Mouse (Mus musculus): ENCODE results near the gene Fam219b. TPM values are rescaled to one million over a fixed set of nuclear protein-coding genes. Genes with fewer than 3 reads are reported as not detected.

Gene Fam219b
- total and polyA plus RNA-seq, 3 experiments = 8.1 to 12.2 (median 11.3) TPM

DNA sequence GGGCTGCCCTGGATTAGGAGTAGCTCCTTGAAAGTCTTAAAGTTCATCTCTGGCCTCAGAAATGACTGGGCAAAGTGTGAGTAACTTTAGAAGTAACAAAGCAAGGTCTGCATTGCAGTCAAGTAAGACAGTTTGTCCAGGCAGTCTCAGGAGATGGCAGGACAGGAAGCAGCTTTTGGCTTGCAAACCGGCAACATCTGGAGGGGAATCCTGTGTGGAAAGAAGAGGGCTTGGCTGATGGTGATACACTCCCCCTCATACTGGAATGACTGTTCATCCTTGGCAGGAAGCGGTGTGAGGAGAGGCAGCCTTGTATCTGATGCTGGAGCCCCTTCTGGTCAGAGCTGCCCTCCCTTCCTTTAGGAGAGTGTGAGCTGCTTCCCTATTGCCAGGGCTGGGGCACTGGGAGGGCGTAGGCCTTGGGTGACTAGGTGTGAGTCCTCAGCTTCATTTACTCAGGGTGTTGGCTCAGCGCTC is 25.6 kb downstream of the Fam219b start:
- Histone ChIP-seq H3K4me3 (ENCODE audit: low read depth, low read length) (no peak overlapping the region), H3K36me3 (replicated peaks) (peaks cover 46% of the 10 kb centered on the region), H3K4me1 (ENCODE audit: insufficient read depth, low read depth, low read length) (peaks cover 41% of the 10 kb centered on the region), H3K27me3 (ENCODE audit: insufficient read depth, low read length) (no peaks in the 10 kb centered on the region), H3K9me3 (replicated peaks) (no peaks in the 10 kb centered on the region)
- TF ChIP-seq GATA1 (IDR thresholded peaks at IDR 0.05; ENCODE audit: borderline replicate concordance, low read length) (no peak), GATA2 (IDR thresholded peaks at IDR 0.05; ENCODE audit: borderline replicate concordance, low read depth, low read length) (no peak), TAL1 (conservative IDR thresholded peaks at IDR 0.05; ENCODE audit: low read depth, low read length) (no peak), CTCF (IDR thresholded peaks at IDR 0.05; ENCODE audit: low read depth, low read length) (no peak), POLR2AphosphoS5 (IDR thresholded peaks at IDR 0.05; ENCODE audit: insufficient replicate concordance, low read depth, low read length) (no peak)
- DNase-seq (ENCODE audit: low spot score) (no peak), ATAC-seq (ENCODE audit: extremely low read depth, insufficient number of reproducible peaks, low FRiP score, poor library complexity, severe bottlenecking) (no peak)

DNA sequence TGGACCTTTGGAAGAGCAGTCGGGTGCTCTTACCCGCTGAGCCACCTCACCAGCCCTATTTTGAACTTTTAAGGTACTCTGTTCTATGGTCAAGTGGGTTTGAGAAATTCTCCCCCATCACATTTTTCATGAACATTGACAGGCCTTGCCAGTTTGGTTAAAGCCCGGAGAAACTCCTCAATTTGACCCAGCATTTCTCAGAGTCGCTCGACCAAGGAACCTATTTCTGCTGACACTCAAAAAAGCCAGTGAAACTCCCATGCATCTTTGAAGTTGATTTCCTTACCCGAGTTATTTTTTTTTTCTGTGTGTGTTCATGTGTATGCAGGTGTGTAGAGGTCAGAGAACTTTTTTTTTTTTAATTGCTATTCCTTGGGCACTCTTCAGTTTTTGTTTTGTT is 27.3 kb downstream of the Fam219b start:
- TF ChIP-seq CTCF (IDR thresholded peaks at IDR 0.05; ENCODE audit: low read depth, low read length) (no peak), POLR2AphosphoS5 (IDR thresholded peaks at IDR 0.05; ENCODE audit: insufficient replicate concordance, low read depth, low read length) (no peak), TAL1 (conservative IDR thresholded peaks at IDR 0.05; ENCODE audit: low read depth, low read length) (no peak), GATA1 (IDR thresholded peaks at IDR 0.05; ENCODE audit: borderline replicate concordance, low read length) (no peak), GATA2 (IDR thresholded peaks at IDR 0.05; ENCODE audit: borderline replicate concordance, low read depth, low read length) (no peak)
- ATAC-seq (ENCODE audit: extremely low read depth, insufficient number of reproducible peaks, low FRiP score, poor library complexity, severe bottlenecking) = no peak
- Histone ChIP-seq H3K9me3 (replicated peaks) (no peaks in the 10 kb centered on the region), H3K36me3 (replicated peaks) (peaks cover 62% of the 10 kb centered on the region), H3K4me1 (ENCODE audit: insufficient read depth, low read depth, low read length) (peaks cover 32% of the 10 kb centered on the region), H3K27me3 (ENCODE audit: insufficient read depth, low read length) (no peaks in the 10 kb centered on the region), H3K4me3 (ENCODE audit: low read depth, low read length) (no peak overlapping the region)
- no peak for DNase-seq (ENCODE audit: low spot score)

DNA sequence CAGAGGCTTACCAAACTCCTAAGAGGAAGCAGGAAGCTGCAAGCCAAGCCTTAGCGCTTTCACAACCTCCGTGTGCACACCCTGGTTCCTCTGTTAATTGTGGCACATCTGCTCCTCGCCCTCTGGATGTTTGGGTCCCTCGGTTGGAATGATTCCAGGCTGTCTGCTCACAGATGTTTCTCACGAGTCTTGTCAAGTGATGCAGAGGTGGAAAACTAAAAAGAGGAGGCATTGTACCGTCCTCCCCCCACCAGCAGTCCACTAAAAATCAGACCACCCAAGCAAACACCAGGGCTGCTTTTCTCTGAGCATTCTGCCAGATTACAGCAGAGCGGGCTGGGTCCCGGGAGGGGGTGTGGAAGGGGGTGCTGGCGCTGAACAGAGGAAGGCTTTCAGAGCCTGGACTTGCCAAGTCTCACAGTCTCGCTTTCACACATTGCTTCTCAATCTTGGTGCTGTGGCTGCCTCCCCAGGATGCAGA is 28.5 kb downstream of the Fam219b start:
- Histone ChIP-seq H3K36me3 (replicated peaks) (peaks cover 72% of the 10 kb centered on the region), H3K4me3 (ENCODE audit: low read depth, low read length) (no peak overlapping the region), H3K4me1 (ENCODE audit: insufficient read depth, low read depth, low read length) (peaks cover 27% of the 10 kb centered on the region), H3K27me3 (ENCODE audit: insufficient read depth, low read length) (no peaks in the 10 kb centered on the region), H3K9me3 (replicated peaks) (no peaks in the 10 kb centered on the region)
- no peak for ATAC-seq (ENCODE audit: extremely low read depth, insufficient number of reproducible peaks, low FRiP score, poor library complexity, severe bottlenecking)
- no peak for TF ChIP-seq GATA2 (IDR thresholded peaks at IDR 0.05; ENCODE audit: borderline replicate concordance, low read depth, low read length)
- DNase-seq (ENCODE audit: low spot score) = no peak

DNA sequence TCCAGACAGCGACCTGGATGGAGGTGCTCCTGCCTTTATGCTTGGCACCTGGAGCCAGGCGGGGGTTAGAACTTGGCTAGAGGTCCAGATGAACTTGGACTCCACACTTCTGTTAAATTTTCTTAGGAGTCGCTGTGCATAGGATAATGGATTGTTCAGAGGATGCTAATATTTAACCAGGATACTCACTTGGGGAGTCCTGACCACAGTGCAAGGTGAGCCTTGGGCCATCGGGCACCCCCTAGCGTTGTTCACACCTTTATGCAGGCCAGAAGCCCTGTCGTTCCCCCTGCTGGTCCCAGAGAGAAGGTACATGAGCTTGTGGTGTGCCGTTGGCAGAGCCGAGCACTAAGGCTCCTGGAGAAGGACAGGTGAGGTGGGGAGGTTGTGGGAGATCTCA is 29.5 kb downstream of the Fam219b start:
- DNase-seq (ENCODE audit: low spot score) (no peak), ATAC-seq (ENCODE audit: extremely low read depth, insufficient number of reproducible peaks, low FRiP score, poor library complexity, severe bottlenecking) (no peak)
- Histone ChIP-seq H3K4me3 (ENCODE audit: low read depth, low read length) (no peak overlapping the region), H3K4me1 (ENCODE audit: insufficient read depth, low read depth, low read length) (peaks cover 21% of the 10 kb centered on the region), H3K9me3 (replicated peaks) (no peaks in the 10 kb centered on the region), H3K36me3 (replicated peaks) (peaks cover 78% of the 10 kb centered on the region), H3K27me3 (ENCODE audit: insufficient read depth, low read length) (no peaks in the 10 kb centered on the region)
- TF ChIP-seq CTCF (IDR thresholded peaks at IDR 0.05; ENCODE audit: low read depth, low read length) (no peak), TAL1 (conservative IDR thresholded peaks at IDR 0.05; ENCODE audit: low read depth, low read length) (no peak), GATA2 (IDR thresholded peaks at IDR 0.05; ENCODE audit: borderline replicate concordance, low read depth, low read length) (no peak), GATA1 (IDR thresholded peaks at IDR 0.05; ENCODE audit: borderline replicate concordance, low read length) (no peak), POLR2AphosphoS5 (IDR thresholded peaks at IDR 0.05; ENCODE audit: insufficient replicate concordance, low read depth, low read length) (no peak)

DNA sequence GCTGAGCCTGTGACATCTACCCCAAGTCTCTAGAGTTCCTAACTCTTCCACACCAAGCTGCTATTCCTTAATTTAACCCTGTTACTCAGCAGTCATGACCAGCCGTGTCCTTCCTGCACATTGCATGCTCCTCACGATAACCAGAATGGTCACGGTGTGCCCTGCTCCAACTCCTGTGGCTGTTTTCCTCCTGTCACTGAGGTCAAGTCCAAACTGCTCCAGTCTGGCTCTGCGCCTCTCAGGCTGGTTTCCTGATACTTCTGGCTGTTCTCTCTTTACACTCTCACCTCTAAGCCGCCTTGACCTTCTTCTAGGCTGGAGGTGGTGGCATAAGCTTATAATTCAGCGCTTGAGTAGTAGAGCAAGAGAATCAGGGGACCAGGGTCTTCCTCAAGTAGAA is 31.2 kb downstream of the Fam219b start:
- ATAC-seq (ENCODE audit: extremely low read depth, insufficient number of reproducible peaks, low FRiP score, poor library complexity, severe bottlenecking) = no peak
- Histone ChIP-seq H3K4me1 (ENCODE audit: insufficient read depth, low read depth, low read length) (peaks cover 8% of the 10 kb centered on the region), H3K36me3 (replicated peaks) (peaks cover 81% of the 10 kb centered on the region), H3K9me3 (replicated peaks) (no peaks in the 10 kb centered on the region), H3K4me3 (ENCODE audit: low read depth, low read length) (no peak overlapping the region), H3K27me3 (ENCODE audit: insufficient read depth, low read length) (no peaks in the 10 kb centered on the region)
- TF ChIP-seq TAL1 (conservative IDR thresholded peaks at IDR 0.05; ENCODE audit: low read depth, low read length) (no peak), POLR2AphosphoS5 (IDR thresholded peaks at IDR 0.05; ENCODE audit: insufficient replicate concordance, low read depth, low read length) (no peak), GATA1 (IDR thresholded peaks at IDR 0.05; ENCODE audit: borderline replicate concordance, low read length) (no peak), CTCF (IDR thresholded peaks at IDR 0.05; ENCODE audit: low read depth, low read length) (no peak)
- DNase-seq (ENCODE audit: low spot score) = no peak

DNA sequence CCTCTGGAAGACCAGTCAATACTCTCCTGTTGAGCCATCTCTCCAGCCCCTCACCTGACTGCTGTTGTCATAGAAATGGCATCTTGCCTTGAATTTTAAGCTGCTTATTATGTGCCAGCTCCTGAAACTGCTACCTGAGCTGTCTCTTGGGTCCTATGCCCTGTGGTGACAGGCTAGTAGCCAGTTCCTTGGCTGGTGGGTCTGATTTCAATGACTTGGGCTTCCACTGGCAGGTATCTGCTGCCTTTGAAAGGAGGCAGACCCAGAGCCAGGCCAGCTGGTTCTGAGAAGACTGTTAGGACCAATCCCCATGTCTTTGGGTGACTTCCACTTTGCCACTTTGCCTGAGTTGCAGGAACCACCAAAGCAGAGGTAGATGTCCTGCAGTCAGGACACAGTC is 37.1 kb downstream of the Fam219b start:
- peaks cover 12% of the 10 kb centered on the region; the same call in 1 of the 2 replicates for H3K4me1 ChIP-seq (ENCODE audit: insufficient read depth, low read depth, low read length)
- DNase-seq (ENCODE audit: low spot score) (no peak), ATAC-seq (ENCODE audit: extremely low read depth, insufficient number of reproducible peaks, low FRiP score, poor library complexity, severe bottlenecking) (no peak)
- TF ChIP-seq POLR2AphosphoS5 (IDR thresholded peaks at IDR 0.05; ENCODE audit: insufficient replicate concordance, low read depth, low read length) (no peak), GATA2 (IDR thresholded peaks at IDR 0.05; ENCODE audit: borderline replicate concordance, low read depth, low read length) (no peak), CTCF (IDR thresholded peaks at IDR 0.05; ENCODE audit: low read depth, low read length) (no peak), TAL1 (conservative IDR thresholded peaks at IDR 0.05; ENCODE audit: low read depth, low read length) (no peak), GATA1 (IDR thresholded peaks at IDR 0.05; ENCODE audit: borderline replicate concordance, low read length) (no peak)
- no peaks in the 10 kb centered on the region for H3K27me3 ChIP-seq (ENCODE audit: insufficient read depth, low read length)
- H3K36me3 ChIP-seq (replicated peaks) = peaks cover 82% of the 10 kb centered on the region
- H3K4me3 ChIP-seq (ENCODE audit: low read depth, low read length) = no peak overlapping the region
- H3K9me3 ChIP-seq (replicated peaks) = no peaks in the 10 kb centered on the region
